Mouse (Mus musculus): Measurements from ENCODE around the gene Iqcf3.
A peak's percentile ranks its signal among the peaks of the same experiment; 100 is the strongest.
"Not testable (repeated sequence)": the region's sequence is repeated elsewhere in the genome, so short reads cannot be mapped to it uniquely, and the experiment has no call there.

The Iqcf3 gene

GRCm38 (mm10) chr9:106561531-106561930, at the start of gene Iqcf3:
TSS of gene Iqcf3 (minus strand) at chr9:106561631.
- DNase-seq = no peak

DNA sequence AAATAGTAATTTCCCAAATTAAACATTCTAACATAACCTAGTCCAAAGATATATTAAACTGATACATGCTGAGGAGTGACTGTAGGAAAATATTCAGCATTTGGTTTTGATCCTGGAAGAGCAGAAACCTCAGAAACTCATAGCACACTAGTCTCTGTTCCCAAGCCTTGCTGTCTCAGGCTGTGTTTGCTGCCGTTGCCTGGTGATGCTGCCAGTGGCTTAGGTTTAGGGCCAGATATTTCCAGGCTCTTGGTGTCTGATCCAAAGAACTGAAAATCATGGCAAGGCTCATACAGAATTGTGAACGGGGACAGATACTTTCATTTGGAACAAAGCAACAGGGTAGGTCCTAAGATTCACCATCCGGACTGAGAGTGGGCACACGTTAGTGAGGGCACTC, 49.3 kb upstream of the Iqcf3 start:
- DNase-seq = no peak

- DNase-seq = peak in 1 of 2 experiments; percentile 19
Measured at GRCm38 (mm10) chr9:106600546-106600945, 39.1 kb upstream of the Iqcf3 start.

DNA sequence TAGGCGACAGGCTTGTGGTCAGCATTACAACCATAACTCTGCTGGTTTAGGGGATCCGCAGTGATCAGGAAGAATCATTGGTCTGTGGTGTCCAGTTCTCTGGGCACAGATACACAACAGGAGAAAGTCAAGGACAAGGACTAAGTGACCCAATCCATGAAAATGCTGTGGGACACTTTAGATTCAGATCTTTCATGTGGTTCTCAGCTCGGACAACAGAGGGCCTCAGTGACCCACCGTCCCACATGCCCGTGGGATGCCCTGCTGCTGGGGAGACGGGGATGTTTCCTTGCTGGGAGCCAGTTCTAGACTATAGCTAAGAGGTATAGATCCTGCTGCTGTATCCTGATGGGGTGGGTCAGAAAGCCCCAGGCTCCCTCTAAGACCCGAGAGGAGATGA, 37.0 kb upstream of the Iqcf3 start:
- no peak for DNase-seq

- DNase-seq = no peak
Measured at GRCm38 (mm10) chr9:106595836-106596235, 34.4 kb upstream of the Iqcf3 start.

- not testable (repeated sequence) for DNase-seq
Measured at GRCm38 (mm10) chr9:106595402-106595801, 34.0 kb upstream of the Iqcf3 start.

DNA sequence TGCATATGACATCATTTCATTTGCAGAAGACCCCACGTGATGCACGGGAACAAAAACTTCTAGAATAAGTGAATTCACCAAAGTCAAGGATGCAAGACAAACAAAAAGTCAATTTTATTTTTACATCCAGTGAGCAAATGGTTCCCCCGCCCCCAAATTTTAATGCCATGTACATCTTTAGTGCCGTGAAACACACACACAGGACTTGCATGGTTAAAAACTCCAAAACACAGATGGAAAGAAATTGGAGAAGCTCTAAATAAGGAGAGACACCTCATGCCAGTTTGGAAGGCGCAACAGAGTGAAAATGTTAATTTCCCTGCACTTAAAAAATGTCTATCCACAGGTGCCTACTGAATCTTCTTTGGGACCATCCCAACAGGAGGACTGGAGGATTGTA, 30.7 kb upstream of the Iqcf3 start:
- DNase-seq = no peak

DNA sequence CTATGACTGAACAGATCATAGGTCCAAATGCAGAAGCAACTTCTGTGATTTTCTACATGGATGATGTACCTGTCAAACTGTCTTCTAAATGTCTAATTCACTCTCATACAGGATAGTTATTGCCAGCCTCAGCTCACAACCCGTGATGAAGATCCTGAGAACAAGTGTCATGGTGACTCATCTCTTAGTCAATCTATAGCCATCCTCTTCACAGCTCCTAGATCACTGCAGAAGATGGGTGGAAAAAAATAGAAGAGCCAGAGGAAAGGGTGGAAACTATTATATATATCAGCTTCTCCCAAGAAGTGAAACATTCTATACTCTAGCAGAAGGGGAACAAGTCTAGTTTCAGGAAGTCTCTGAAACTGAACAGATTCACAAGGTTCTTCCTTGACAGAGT, 21.1 kb upstream of the Iqcf3 start:
- DNase-seq = no peak

DNA sequence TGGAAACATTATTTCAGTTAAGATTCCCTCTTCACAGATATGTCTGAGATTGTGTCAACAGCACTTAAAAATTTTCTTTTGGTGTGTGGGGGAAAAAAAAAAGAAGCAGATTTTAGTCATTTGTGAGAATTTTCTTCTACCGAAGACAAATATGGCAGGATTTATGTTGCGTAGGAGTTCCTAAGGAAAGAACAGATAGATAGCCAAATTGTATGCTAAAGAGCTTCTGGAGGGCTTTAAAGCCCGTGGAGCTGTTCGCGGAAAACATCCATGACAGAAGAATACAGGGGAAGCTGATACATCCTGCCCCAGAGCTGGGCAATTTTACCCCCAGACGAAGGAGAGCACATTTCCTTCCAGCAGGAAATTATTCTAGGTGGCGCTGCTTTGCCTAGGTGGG, 18.6 kb upstream of the Iqcf3 start:
- no peak for DNase-seq

DNA sequence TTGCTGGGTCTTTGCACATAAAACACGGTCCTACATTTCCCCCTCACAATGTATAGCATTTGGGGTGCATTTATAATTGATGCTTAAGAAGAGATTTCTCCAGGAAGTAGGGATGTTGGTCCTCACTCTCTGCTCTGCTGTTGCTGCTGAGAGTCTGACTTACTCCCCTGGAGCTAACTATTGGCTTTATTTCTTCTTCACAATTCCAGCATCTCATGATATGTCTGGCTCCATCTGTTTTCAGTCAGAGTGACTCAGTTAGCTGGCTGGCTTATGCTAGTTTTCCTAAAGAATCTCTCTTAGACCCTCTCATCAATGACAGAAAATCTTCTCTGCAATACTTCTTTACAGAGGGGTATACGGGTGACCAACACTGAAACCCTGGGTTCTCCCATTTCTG, 14.7 kb upstream of the Iqcf3 start:
- no peak for DNase-seq

- no peak for DNase-seq
Measured at GRCm38 (mm10) chr9:106573366-106573765, 11.9 kb upstream of the Iqcf3 start.

- DNase-seq = no peak
Measured at GRCm38 (mm10) chr9:106572186-106572585, 10.8 kb upstream of the Iqcf3 start.

DNA sequence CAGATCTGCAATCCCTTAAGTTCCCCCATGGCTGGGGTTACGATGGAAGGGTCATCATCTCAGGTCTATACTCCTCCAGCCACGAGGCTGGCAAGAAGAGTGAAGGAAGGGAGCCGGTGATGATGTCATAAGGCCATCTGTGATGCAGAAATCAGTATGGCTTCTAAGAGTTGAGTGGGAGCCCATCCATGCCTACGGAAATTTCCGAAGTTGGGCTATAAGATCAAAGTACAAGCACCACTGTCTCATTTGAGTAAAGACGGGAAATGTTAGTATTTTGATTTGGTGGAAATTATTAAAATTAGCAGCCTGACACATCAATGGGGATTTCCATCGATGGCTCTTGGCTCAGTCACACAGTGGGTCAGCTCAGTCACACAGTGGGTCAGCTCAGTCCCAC, 9.5 kb upstream of the Iqcf3 start, which contains the start of gene Iqcf4:
Gene Iqcf4, minus strand, starts transcription at position 101 of the 400 bp plus-strand sequence.
- DNase-seq = no peak

DNA sequence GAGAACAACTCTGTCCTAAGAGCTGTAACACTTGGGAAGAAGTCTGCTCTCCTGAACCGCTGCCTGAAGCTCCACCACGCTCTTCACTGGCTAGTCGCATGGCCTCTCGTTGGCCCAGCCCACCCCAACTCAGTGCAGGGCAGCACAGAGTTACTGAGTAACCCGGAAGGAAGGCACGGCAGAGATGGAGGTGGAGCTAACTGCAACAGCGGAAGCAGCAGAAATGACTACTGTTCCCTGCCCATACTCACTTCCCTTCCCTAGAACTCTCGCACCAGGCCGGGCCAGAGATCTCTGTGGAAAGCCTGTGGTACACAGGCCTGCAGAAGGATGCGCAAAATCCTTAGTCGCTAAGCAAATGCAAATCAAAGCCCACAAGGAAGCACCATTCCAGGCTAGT, 5.0 kb upstream of the Iqcf3 start:
- peak; percentile 41 to 43 for DNase-seq

- no peak for DNase-seq
Measured at GRCm38 (mm10) chr9:106564025-106564424, 2.6 kb upstream of the Iqcf3 start.

GRCm38 (mm10) chr9:106562291-106562690, 860 bp upstream of the Iqcf3 start:
- no peak for DNase-seq

DNA sequence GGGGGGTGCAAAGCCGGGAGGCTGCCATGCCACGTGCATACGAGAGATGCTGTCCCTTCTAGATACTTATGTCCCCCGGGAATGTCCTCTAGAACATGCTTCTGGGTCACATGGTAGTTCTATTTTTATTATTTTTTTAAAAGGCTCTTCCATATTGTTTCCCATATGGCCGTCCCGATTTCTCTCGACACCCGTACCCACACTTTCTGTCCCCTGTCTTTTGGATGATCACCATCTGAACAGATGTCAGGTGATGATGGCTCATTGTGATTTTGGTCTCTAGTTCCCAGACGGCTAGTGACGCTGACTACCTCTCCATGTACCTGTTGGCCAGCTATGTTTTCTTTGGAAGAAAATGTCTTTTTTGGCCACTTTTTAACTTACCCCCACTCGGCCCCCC, 26.5 kb downstream of the Iqcf3 start:
- no peak for DNase-seq

DNA sequence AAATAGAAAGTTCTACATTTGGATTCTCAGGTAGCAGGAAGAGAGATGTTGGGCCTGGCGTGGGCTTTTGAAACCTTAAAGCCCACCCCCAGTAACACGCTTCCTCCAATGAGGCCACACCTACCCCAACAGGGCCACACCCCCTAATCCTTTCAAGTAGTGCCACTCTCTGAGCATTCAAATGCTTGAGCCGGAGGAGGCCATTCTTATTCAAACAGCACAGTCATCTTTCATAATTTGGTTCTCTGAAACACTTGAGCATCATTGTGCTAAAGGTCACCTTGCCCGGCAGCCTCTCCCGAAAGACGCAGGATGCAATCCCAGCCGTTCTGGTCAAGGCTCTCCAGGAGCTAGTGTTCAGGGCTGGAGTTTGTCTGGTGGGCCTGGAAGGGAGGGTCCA, 27.1 kb downstream of the Iqcf3 start:
- DNase-seq = no peak

GRCm38 (mm10) chr9:106531833-106532232, 29.6 kb downstream of the Iqcf3 start:
- peak in 1 of 2 experiments; percentile 5 for DNase-seq

GRCm38 (mm10) chr9:106519909-106520308, 41.5 kb downstream of the Iqcf3 start:
- no peak for DNase-seq

- no peak for DNase-seq
Measured at GRCm38 (mm10) chr9:106519433-106519832, 42.0 kb downstream of the Iqcf3 start.

DNA sequence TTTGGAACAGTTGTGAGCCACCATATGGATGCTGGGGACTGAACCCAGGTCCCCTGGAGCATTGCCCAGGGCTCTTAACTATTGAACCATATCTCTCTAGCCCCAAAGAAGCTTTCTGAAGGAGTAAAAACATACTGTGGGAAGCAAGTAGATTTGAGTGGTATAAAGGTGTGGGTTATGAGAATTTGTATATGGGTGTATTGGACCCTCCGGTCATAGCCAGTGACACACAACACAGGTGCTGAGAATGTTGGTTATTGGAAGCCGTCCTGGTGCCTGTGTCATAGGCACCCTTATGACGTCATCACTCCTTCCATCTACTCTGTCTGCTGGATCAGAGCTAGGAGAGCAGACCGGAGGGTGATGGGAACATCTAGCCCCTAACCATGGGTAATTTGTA, 47.2 kb downstream of the Iqcf3 start, which contains the start of gene Iqcf5:
Gene Iqcf5, plus strand, starts transcription at position 301 of the 400 bp plus-strand sequence.
- DNase-seq = no peak

DNA sequence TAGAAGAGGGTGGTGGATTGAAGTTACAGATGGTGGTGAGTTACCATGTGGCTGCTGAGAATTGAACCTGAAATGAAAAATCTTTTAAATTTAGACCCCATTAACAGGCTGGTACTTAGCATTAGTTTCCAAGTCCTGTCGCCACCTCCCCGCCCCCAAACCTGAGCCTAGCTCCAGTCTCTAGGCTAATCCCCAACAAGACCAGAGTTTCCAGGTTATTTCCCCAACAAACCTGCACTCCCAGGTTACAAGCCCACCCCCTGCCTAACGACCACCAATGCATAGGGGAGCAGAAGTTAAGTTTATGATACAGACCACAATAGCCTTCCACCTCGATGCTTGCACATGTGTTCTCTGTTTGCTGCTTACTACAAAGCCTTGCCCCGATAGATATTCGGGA, 47.9 kb downstream of the Iqcf3 start:
- DNase-seq = no peak

DNA sequence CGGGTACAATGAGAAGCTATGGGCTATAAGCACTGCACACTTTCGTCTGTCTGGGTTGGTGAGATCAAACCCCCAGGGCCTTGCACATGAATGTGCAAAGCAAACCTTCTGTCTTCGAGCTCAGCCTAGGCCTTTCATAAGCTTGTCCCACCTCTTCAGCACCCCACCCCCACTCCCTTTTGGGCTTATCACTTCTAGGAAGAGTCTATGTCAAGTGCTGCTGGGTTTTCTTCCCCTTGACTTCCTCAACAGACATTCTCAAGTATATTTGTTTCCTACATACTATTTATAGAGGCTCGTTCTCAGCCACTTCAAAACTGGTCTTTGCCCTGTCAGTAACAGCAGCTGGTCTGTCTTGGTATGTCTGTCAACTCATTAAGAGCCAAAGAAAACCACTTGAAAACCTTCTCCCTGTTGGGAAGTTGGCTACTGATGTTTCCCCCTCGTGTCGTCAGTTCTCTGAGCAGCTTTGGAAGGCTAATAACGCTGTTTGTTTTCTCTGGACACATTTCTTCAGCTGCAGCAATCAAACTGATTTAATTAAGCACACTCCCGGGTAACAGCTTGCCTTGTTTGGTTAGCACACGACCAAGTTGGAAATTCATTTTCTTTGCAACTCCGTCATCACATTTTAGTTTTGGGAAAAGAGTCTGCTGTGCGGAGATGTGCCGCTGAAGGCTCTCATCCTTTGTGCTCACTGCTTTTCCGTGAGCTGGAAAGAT, 48.5 kb downstream of the Iqcf3 start:
- DNase-seq = no peak

DNA sequence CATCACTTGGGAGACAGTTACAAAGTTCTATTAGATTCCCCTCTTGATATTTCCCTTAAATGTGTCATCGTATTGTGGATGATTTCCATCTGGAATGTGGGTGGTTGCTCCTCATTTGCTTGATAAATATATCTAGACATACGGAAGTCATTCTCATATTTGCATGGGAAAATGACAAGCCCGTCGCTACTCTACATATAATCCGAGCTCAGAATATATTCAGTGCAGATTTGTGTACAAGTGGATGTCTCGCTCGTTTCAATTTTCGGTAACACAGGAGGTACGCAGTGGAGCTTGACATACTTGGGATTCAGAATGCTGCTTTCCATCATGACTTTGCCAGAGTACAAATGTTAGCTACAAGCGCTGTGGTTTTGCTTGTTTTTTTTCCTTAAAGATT, 52.1 kb downstream of the Iqcf3 start:
- no peak for DNase-seq

All from kidney, adult 8-10 months (tissue).